Mouse (Mus musculus): ENCODE measurements around the gene Wasf2. TPM values are rescaled to one million over a fixed set of nuclear protein-coding genes. Genes with fewer than 3 reads are reported as not detected.

Wasf2 gene
- polyA plus RNA-seq, 1 experiment = 8.8 TPM

DNA sequence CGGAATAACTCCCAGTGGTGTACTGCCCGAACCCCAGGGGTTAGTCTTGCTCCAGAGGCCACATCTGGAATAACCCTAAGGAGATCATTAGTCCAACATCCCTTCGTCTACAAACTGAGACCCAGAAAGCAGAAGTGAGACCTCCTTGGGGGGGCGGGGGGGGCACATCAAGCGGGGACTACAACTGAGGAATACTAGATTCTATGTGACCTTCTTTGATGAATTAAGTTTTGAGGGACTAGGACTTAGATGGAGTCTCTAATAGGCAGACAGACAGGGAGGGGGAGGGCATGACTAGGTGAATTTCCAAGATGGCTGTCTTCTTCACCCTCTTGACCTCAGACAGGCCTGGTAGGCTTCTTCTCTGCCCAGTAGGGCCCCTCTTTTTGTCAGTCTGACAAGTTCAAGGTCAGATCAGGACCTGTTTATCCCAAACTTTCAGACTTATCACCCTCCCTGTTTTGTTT lies 20.9 kb upstream of the Wasf2 start:
- peaks cover 5% of the 10 kb centered on the region for H3K4me1 ChIP-seq (ENCODE audit: control insufficient read depth)
- no peak for TF ChIP-seq TAL1 (IDR thresholded peaks at IDR 0.05; ENCODE audit: low read length)
- no peak for TF ChIP-seq GATA1 (IDR thresholded peaks at IDR 0.05; ENCODE audit: low read length)
- no peak overlapping the region for H3K4me3 ChIP-seq (replicated peaks)
- no peaks in the 10 kb centered on the region for H3K36me3 ChIP-seq (ENCODE audit: control insufficient read depth)
- no peaks in the 10 kb centered on the region for H3K9me3 ChIP-seq (ENCODE audit: control insufficient read depth, low read length)
- no peaks in the 10 kb centered on the region for H3K27me3 ChIP-seq (ENCODE audit: control insufficient read depth)

DNA sequence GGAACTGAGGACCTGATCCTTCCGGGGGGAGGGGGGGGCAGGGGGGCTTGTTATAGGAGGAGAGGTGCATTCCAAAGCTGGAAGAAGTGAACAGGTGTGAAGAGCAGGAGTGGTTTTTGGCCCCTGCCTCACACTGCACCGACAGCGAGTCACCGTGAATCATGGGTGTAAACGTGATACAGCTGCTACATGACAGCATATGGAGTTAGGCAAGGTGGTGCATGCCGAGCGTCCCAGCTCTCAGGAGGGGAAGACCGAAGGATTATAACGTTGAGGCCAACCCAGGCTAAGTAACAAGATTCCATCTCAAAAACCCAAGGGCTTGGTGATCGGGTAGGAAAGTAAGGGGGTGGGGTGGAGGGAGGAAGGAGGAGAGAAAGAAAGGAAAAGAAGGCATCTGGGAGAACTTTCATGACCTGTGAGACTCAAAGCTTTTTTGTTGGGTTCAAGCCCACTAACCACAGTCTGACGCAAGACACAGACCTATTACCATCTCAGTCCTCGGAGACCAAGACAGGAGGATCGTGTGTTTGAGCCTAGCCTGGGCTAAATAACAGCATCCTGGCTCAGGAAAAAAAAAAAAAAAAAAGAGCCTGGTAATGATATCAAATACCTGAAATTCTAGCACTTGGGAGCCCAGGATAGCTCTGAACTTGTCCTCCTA lies 18.0 kb upstream of the Wasf2 start:
- H3K4me1 ChIP-seq (ENCODE audit: control insufficient read depth) = peaks cover 5% of the 10 kb centered on the region
- TF ChIP-seq TAL1 (IDR thresholded peaks at IDR 0.05; ENCODE audit: low read length) = no peak
- no peak for TF ChIP-seq GATA1 (IDR thresholded peaks at IDR 0.05; ENCODE audit: low read length)
- H3K4me3 ChIP-seq (replicated peaks) = no peak overlapping the region
- H3K27me3 ChIP-seq (ENCODE audit: control insufficient read depth) = no peaks in the 10 kb centered on the region
- no peaks in the 10 kb centered on the region for H3K36me3 ChIP-seq (ENCODE audit: control insufficient read depth)
- H3K9me3 ChIP-seq (ENCODE audit: control insufficient read depth, low read length) = no peaks in the 10 kb centered on the region

DNA sequence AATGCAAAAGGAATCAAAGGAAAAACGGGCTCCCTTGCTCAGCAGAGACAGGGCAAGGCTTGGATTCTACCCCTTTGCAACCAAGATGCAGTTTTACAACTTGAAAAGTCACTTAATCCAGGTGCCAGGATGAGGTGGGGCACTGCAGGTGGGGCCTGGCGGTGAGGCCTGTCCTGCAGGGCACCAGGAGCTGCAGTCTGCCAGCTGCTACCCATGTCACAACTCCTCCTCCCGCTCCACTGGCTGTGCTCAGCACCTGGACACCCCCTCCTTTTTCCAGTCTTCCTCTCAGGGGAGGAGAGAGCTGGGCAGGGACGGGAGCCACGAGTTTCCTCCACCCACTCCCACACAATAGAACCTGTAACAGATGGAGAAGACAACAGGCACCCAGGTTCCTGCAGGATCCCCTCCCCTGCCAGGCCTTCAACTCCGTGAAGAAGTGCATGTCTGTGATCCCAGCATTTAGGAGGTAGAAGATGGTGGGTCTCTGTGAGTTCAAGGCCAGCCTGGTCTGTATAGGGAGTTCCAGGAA lies 16.9 kb upstream of the Wasf2 start:
- no peaks in the 10 kb centered on the region; the same call in 1 of the 2 replicates for H3K4me1 ChIP-seq (ENCODE audit: control insufficient read depth)
- no peak overlapping the region for H3K4me3 ChIP-seq (replicated peaks)
- no peaks in the 10 kb centered on the region for H3K27me3 ChIP-seq (ENCODE audit: control insufficient read depth)
- TF ChIP-seq GATA1 (IDR thresholded peaks at IDR 0.05; ENCODE audit: low read length) = no peak
- no peak for TF ChIP-seq TAL1 (IDR thresholded peaks at IDR 0.05; ENCODE audit: low read length)
- H3K9me3 ChIP-seq (ENCODE audit: control insufficient read depth, low read length) = no peaks in the 10 kb centered on the region
- no peaks in the 10 kb centered on the region for H3K36me3 ChIP-seq (ENCODE audit: control insufficient read depth)

DNA sequence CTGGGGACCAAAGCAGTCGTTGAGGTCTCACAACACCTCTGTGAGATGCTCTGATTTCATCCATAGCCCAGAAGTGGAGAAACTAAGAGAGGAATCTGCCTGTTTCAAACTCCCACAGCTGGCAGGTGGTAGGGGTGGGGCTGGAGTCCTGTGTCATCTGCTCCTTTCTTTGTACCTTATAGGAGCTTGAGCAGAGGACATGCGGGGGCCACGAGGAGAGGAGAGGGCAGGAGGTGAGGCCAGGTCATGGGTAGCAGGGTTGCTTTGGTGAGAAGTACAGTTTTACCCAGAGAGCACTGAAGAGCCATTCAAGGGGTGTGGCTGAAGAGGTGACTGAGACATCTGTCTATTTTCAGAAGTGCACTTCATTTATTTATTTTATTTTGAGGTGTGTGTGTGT lies 15.5 kb upstream of the Wasf2 start:
- Histone ChIP-seq H3K4me3 (replicated peaks) (no peak overlapping the region), H3K36me3 (ENCODE audit: control insufficient read depth) (no peaks in the 10 kb centered on the region), H3K27me3 (ENCODE audit: control insufficient read depth) (no peaks in the 10 kb centered on the region), H3K4me1 (ENCODE audit: control insufficient read depth) (no peaks in the 10 kb centered on the region), H3K9me3 (ENCODE audit: control insufficient read depth, low read length) (no peaks in the 10 kb centered on the region)
- TF ChIP-seq TAL1 (IDR thresholded peaks at IDR 0.05; ENCODE audit: low read length) (no peak), GATA1 (IDR thresholded peaks at IDR 0.05; ENCODE audit: low read length) (no peak)

DNA sequence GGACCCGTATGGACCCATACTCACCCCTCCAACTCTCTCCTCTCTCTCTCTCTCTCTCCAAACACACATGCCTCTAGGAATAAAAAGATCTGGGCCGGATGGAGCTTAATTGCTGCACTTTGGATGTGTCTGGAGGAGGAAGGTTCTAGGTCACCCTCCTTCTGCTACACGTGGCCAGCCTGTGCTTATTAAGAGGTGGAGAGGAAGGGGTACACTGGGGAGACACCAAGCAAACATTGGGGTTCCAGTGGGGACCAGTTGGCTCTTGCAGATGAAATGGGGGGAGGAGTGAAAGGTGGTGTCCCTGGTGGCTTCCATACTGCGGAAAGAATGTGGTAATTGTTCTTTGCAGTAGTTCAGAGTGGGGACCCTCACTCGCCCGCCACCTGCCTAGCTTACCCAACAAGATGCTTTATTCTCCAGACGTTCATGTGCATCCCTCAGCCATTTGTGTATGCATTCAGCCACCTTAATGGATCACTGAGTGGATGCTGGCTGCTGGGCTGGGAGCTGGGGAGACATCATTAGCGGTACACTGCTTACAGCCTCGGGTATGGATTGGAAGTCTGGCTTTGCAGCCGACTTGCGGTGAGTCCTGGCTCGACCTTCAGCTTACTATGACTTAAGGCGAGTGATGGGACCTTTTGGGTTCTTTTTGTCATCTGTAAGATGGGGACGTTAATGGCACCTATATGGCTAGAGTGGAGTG lies 14.4 kb upstream of the Wasf2 start:
- peaks cover 3% of the 10 kb centered on the region; the same call in 1 of the 2 replicates for H3K27me3 ChIP-seq (ENCODE audit: control insufficient read depth)
- no peaks in the 10 kb centered on the region for H3K4me1 ChIP-seq (ENCODE audit: control insufficient read depth)
- no peaks in the 10 kb centered on the region for H3K9me3 ChIP-seq (ENCODE audit: control insufficient read depth, low read length)
- H3K4me3 ChIP-seq (replicated peaks) = no peak overlapping the region
- TF ChIP-seq TAL1 (IDR thresholded peaks at IDR 0.05; ENCODE audit: low read length) = no peak
- TF ChIP-seq GATA1 (IDR thresholded peaks at IDR 0.05; ENCODE audit: low read length) = no peak
- H3K36me3 ChIP-seq (ENCODE audit: control insufficient read depth) = no peaks in the 10 kb centered on the region

DNA sequence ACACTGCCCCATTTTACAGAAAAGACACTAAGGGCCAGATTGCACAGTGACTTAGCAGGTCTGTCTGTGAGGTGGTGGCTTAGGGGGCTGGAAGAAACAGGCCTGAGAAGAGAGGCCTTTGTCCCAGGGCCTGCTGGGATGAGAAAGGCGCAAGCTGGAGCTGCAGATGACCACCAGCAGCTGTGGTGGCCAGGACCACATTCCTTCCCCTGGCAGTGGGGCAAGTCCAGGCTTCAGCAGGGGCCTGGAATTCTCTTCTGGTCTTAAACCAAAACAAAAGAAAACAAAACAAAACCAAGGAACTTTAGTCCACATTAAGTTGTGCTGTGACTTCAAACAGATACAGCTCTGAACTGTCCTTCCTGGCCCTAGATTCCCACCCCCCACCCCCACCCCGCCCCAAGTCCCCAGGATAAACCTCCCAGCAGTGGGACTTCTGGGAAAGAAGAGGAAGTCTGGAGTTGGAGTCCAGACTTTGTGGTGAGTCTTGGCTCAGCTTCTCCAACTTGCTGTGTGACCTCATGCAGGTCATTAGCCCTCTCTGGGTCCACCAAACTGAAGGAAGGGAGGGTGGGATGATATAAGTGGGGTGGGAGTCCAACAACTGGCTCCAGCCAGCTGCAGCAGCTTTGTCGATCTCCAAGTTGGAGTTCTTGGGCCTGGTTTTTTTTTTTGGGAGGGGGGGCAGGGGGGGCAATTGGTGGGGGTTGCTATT lies 13.4 kb upstream of the Wasf2 start:
- peaks cover 8% of the 10 kb centered on the region for H3K27me3 ChIP-seq (ENCODE audit: control insufficient read depth)
- no peaks in the 10 kb centered on the region for H3K9me3 ChIP-seq (ENCODE audit: control insufficient read depth, low read length)
- H3K4me1 ChIP-seq (ENCODE audit: control insufficient read depth) = peaks cover 1% of the 10 kb centered on the region
- no peak overlapping the region for H3K4me3 ChIP-seq (replicated peaks)
- no peak for TF ChIP-seq TAL1 (IDR thresholded peaks at IDR 0.05; ENCODE audit: low read length)
- no peaks in the 10 kb centered on the region for H3K36me3 ChIP-seq (ENCODE audit: control insufficient read depth)

DNA sequence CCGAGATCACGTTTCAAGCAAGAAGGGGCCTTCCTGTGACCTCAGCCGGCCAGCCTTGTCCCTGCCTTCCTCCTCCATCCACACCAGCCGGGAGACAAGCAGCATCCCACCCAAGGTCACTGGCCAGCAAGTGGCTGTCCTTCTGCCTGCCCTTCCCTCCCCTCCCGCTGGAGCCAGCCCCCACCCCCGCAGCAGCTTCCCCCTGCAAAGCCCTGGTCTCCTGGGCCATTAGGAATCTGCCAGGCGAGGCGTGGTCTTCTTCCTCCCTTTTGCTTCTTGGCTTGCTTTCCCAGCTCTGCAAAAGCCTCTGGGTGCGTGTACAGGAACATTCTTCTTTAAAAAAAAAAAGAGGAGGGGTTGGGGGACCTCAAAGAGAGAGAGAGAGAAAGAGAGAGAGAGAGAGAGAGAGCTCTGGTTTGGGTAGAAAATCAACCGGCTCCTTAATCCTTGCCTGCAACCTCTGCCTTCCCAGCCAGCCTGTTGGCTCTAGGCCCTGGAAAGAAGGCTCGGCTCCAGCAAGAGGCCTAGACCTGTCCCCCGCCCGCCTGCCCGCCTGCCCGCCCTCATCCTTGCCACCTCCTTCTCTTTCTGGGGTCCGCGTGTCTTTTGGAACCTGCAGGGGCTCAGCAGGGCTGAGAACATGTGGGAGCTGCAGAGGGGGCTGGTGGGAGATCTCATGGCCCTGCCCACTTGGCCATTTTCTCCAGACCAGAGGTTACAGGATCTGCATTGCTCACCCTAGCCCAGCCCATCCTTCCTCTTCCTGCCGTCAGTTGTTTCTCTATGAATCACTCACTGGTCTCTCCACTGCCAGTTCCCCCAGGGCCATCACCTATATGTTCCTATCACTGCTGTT lies 12.5 kb upstream of the Wasf2 start:
- Histone ChIP-seq H3K4me3 (replicated peaks) (no peak overlapping the region), H3K4me1 (ENCODE audit: control insufficient read depth) (peaks cover 6% of the 10 kb centered on the region)
- TF ChIP-seq TAL1 (IDR thresholded peaks at IDR 0.05; ENCODE audit: low read length) (no peak), GATA1 (IDR thresholded peaks at IDR 0.05; ENCODE audit: low read length) (no peak)

DNA sequence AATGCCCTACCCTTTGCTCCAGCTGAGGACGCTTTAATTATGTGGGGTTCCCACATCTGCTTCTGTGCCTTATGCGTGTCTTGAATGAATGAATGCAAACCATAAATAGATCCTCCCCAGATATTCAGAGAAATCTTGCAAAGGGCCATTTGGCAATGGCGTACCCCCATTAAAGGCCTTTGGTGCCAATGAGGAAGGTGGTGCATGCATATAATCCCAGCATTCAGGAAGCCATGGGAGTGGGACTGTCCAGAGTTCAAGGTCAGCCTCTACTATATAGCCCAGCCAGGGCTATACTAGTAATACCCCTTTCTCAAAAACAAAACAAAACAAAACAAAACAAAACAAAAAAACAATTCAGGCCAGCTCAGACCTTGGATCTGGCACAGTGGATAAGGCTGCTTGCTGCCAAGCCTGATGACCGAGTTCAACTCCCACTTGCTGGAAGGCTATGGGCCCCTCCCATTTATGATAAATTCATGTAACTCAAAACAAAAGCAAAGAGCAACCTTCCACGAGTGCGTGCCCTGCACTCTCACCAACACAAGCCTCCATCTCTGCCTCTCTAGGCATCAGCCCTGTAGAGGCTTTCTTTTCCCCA lies 11.4 kb upstream of the Wasf2 start:
- TF ChIP-seq GATA1 (IDR thresholded peaks at IDR 0.05; ENCODE audit: low read length) = no peak
- TF ChIP-seq TAL1 (IDR thresholded peaks at IDR 0.05; ENCODE audit: low read length) = no peak
- Histone ChIP-seq H3K36me3 (ENCODE audit: control insufficient read depth) (no peaks in the 10 kb centered on the region), H3K4me1 (ENCODE audit: control insufficient read depth) (peaks cover 6% of the 10 kb centered on the region), H3K4me3 (replicated peaks) (no peak overlapping the region), H3K9me3 (ENCODE audit: control insufficient read depth, low read length) (no peaks in the 10 kb centered on the region), H3K27me3 (ENCODE audit: control insufficient read depth) (peaks cover 9% of the 10 kb centered on the region)

More for the DNA sequence above, 12.5 kb upstream of the Wasf2 start:
- peaks cover 9% of the 10 kb centered on the region for H3K27me3 ChIP-seq (ENCODE audit: control insufficient read depth)
- no peaks in the 10 kb centered on the region for H3K9me3 ChIP-seq (ENCODE audit: control insufficient read depth, low read length)
- no peaks in the 10 kb centered on the region for H3K36me3 ChIP-seq (ENCODE audit: control insufficient read depth)

Data from erythroblast, embryonic 14.5 days (primary cell).